ENCODE assay signal across 8 mouse cellular contexts in genomic region chr9:121479453-121479852, GRCm38 (mm10). TPM values are rescaled to one million over a fixed set of nuclear protein-coding genes. Genes with fewer than 3 reads are reported as not detected.
A peak's percentile ranks its signal among the peaks of the same experiment; 100 is the strongest.
DNase-seq lines count a peak whose midpoint lies in the region; ATAC-seq lines count a peak whose summit lies in the region.

No protein-coding gene starts in this region.

- intact Hi-C loops in heart, postnatal 36 days (cut with DNase I), result loop anchor here (1.0 kb wide), 1 partner anchor 126 kb away; no protein-coding TSS in a partner anchor

- peak; percentile 79 for ATAC-seq in megakaryocyte progenitor cell, adult 5-6 weeks (replicated peaks; ENCODE audit: poor library complexity)

- DNase-seq in heart, adult 8-10 months (ENCODE audit: low spot score), result peak; percentile 57
- no peak for DNase-seq in heart, adult 11 months
- DNase-seq in adrenal gland, adult 18-20 months (ENCODE audit: low spot score in 2 of 2), result peak; percentile 45 to 53
- DNase-seq in embryo, embryonic 9.5 days (ENCODE audit: extremely low spot score), result peak; percentile 75
- peak; percentile 61 for DNase-seq in heart, postnatal 36 days
- peak; percentile 57 for DNase-seq in layer of hippocampus, adult 9-11 months
- DNase-seq in skeletal muscle tissue, adult 2 months (ENCODE audit: low read depth, low spot score), result peak; percentile 52

RNA-seq across cellular contexts. Expression of gene Cck, which starts 16.0 kb away (rescaled TPM):
- total RNA-seq in heart, adult 8-10 months (2022), result not detected
- total RNA-seq in adrenal gland, adult 18-20 months (2021), result 1 to 10 TPM in 1 of 2 experiments, under 1 TPM in 1; 0.77 to 2.7 TPM
- not detected for total RNA-seq in heart, postnatal 36 days (2021)
- not detected in 2 replicates for total RNA-seq in megakaryocyte progenitor cell, adult 5-6 weeks (2015)
- total RNA-seq in megakaryocyte progenitor cell, adult 5-6 weeks (2017), result not detected in 2 replicates
